Mouse (Mus musculus) cerebral cortex, adult 2 months (tissue): Measurements from ENCODE around the gene Cnep1r1.

Experiments used
- WGBS: fragments of 180-500 bp; shearing (Covaris S2); methylation state at CpG from one replicate; pipeline ENCODE4 v1.1.7; 2018; 5-methylcytosine and 5-hydroxymethylcytosine counted together

The Cnep1r1 gene

GRCm38 (mm10) chr8:88118456-88119036, at the start of gene Cnep1r1:
Gene Cnep1r1 (plus strand): TSS chr8:88118769.
- 1% methylated on average over 49 of the region's 49 CpGs for WGBS

DNA sequence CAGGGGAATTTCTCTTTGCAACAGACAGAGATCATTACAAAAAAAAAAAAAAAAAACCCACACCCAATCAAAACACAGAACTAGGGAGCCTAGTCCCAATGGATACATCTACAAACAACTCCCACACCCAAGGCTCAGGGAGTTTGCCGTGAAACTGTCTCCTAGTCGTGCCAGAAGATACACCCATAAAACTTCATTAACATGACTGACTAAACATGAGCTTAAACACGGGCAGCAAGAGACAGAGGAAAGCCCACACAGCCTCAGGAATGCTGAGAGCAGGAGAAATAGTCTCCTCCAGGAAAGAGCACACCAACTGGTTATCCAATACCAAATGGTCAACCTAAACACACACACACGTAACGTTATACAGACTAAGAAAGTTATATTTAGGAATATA, 36.4 kb upstream of the Cnep1r1 start:
- 52% methylated on average over 5 of the region's 5 CpGs for WGBS

DNA sequence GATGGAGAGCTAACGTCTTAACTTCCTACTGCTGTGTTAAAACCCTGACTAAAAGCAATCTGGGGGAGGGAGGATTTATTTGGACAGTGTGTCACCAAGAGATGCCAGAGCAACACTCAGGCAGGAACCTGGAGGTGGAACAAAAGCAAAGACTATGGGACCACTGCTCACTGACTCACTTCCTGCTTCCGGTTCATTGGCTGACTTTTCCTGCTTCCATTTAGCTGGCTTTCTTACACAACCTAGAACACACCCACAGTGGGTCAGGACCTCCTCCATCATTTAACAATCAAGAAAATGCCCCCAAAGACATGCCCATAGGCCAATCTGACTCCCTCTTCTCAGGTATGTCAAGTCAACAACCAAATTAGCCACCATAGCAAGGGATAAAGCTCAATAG, 26.9 kb upstream of the Cnep1r1 start:
- 51% methylated on average over 2 of the region's 2 CpGs for WGBS

DNA sequence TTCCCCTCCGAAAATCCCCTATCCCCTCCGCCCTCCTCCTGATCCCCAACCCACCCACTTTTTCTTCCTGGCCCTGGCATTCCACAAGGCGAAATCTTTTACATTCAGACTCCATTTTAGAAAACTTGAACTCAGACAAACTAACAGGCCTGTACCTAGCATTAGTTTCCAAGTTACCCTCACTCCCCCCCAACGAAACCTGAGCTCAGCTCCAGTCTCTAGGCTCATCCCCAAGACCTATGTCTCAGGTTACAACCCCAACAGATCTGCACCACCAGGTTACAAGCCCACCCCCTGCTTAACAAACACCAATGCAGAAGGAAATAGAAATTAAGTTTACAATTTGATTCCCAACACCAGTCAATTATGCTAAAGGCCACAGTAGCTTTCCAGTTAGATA, 25.2 kb upstream of the Cnep1r1 start:
- WGBS: 92% methylated on average over 4 of the region's 4 CpGs

DNA sequence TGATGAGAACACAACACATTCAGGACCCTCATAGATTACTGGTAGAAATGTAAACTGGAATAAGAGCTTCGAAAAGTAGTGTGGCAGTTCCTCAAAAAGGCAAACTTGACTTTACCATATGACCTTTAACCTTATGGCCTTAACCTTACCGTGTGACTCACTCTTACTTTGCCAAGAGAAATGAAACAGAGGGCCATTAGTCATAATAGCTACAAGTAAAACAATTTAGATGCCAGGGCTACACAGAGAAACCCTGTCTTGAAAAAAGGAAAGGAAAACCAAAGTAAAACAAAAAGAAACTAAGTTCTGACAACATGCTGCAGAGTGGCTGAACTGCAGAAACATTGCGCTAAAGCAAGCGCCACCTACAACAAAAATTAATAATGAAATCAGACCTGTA, 19.7 kb upstream of the Cnep1r1 start:
- WGBS: 88% methylated on average over 4 of the region's 4 CpGs

DNA sequence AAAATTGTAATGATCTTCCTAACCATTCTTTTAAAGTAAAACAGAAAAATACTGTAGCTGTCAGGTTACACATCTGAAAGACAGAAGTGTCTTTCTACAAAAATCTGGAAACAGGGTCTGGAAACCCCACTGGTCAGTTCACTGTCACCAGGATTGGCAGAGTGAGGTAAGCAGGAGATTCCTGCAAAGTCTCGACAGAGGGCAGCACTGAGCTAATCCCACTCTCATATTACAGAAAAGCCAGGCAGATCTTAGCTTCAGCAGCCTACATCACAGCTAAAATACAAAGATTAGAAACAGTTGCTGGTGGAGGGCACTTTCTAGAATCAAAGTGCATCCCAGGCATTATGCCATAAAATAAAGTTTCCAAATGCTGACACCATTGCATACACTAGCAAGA, 19.0 kb upstream of the Cnep1r1 start:
- 0% methylated on average over 1 of the region's 1 CpGs for WGBS

GRCm38 (mm10) chr8:88109241-88109640, 9.3 kb upstream of the Cnep1r1 start:
- 83% methylated on average over 4 of the region's 4 CpGs for WGBS

DNA sequence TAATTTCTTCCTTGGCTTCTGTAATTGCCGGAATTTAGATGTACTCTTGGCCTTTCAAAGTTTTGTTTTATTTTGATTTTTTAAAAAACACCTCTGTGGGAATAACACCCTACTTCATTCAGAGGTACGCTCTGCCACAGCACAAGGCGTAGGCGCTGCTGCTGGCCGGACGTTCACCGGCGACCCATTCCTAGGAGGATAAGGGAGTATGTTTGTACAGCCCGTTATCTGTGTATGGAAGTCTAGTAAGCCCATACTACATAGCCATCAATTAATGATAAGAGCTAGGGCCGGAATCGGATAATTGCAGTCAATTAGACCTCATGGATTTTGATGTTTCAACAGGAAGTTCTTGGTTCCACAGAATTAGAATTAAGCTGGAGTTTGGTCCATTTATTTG, 507 bp downstream of the Cnep1r1 start:
- under 1% methylated on average over 11 of the region's 11 CpGs for WGBS

- 94% methylated on average over 2 of the region's 2 CpGs for WGBS
Measured at GRCm38 (mm10) chr8:88124850-88125249, 6.3 kb downstream of the Cnep1r1 start.

GRCm38 (mm10) chr8:88129397-88129796, 10.8 kb downstream of the Cnep1r1 start:
- 92% methylated on average over 4 of the region's 4 CpGs for WGBS

DNA sequence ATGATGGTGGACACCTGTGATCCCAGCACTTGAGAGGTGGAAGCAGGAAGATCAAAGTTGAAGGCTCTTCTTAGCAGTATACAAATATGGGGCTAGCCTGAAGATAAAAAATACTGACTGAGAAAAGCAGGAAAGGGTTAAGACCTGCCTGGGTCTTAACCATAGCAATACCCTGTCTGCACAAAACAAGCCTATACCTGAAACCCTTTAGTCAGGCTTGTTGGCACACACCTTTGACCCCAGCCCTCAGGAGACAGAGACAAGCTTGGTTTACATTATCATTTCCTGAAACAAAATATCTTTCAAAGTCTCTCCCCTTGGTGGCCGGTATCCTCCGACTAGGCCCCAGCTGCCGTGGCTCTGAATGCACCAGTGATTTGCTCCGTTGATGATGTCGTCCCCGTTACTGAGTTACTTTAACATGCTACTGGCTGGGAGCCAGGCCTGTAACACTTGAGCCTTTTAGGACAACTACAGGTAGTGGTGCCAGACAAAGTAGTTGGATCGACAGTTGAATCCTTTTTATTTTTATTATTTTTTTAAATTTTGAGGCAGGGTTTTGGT, 12.3 kb downstream of the Cnep1r1 start:
- 48% methylated on average over 7 of the region's 7 CpGs for WGBS

DNA sequence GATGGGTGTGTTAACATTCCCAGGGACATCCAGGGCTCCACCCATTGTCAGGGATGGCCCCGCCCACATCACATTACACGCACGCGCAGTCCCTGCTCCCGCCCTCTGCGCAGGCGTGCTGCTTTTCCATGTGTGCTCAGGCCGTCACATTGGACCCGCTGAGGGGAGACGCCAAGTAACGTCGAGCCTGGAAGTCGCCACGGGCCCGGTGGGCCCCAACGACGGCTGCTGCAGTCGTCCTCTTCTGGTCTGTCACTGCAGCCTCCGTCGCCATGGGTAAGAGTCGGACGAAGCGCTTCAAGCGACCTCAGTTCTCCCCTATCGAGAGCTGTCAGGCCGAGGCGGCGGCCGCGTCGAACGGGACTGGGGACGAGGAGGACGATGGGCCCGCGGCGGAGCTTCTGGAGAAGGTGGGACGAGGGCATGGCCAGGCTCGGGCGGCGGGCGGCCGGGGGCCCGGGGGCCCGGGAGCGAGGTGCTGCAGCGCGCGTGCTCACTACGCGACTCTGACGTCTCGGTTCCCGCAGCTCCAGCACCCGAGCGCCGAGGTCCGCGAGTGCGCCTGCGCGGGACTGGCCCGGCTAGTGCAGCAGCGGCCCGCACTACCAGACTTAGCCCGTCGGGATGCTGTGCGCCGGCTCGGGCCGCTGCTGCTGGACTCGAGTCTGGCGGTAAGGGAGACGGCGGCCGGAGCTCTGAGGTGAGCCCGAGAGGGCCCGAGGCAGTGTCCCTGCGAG, 19.3 kb downstream of the Cnep1r1 start, which contains the start of gene Heatr3:
Gene Heatr3, plus strand, starts transcription at position 108 of the 737 bp plus-strand sequence.
- 1% methylated on average over 79 of the region's 79 CpGs for WGBS

GRCm38 (mm10) chr8:88139256-88139655, 20.7 kb downstream of the Cnep1r1 start:
- 80% methylated on average over 3 of the region's 3 CpGs for WGBS

DNA sequence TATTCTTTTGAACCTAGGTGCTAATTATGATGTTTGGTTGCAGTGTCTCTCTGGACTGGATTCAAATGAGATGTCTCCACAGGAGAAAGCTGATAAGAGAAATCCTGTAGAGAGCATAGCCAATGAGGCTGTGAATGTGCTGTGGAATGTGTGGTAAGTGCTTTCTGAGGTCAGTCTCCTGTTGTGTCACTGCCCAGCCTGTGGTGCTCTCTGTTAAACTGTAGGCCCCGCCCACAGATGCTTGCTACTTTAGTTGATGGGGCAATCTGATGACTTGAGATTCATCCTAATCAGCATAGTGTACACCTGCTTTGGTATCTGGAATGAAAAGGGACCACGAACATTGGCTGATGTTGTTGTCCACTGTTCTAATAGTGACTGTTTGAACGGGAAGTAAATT, 23.1 kb downstream of the Cnep1r1 start:
- WGBS: 82% methylated on average over 3 of the region's 3 CpGs

GRCm38 (mm10) chr8:88144041-88144440, 25.5 kb downstream of the Cnep1r1 start:
- 80% methylated on average over 5 of the region's 5 CpGs for WGBS

GRCm38 (mm10) chr8:88150910-88151371, 32.4 kb downstream of the Cnep1r1 start:
- 52% methylated on average over 6 of the region's 6 CpGs for WGBS

DNA sequence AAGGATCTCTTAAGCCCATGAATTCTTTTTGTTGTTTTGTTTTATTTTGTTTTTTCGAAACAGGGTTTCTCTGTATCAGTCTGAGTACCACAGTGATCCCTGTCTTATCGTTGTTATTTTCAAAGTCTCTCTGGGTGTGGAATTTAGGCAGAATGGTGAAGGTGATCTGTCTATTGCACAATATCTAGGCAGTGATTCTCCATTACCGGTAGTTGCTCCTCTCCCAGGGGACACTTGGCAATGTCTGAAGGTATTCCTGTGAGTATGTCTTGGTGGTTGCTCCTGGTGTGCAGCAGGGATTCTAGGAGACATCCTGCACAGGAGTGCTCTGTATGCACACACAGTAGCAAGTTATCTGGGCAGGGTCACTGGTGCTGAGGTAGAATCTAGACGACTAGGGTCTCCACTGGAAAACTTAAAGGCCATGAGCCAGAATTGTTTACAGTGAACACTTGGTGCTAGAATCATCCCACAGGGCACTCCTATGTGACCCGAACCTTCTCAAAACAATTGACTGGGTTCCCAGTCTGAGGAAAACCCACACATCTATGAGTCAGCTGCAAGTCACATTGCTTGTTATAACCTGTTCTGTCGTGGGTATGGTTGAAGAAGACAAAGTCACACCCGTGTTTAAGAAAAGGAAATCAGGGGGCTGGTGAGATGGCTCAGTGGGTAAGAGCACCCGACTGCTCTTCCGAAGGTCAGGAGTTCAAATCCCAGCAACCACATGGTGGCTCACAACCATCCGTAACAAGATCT, 41.8 kb downstream of the Cnep1r1 start:
- WGBS: 65% methylated on average over 10 of the region's 10 CpGs

GRCm38 (mm10) chr8:88161439-88161838, 42.9 kb downstream of the Cnep1r1 start:
- WGBS: 65% methylated on average over 5 of the region's 5 CpGs

- 87% methylated on average over 7 of the region's 7 CpGs for WGBS
Measured at GRCm38 (mm10) chr8:88175264-88175663, 56.7 kb downstream of the Cnep1r1 start.

GRCm38 (mm10) chr8:88177291-88177690, 58.7 kb downstream of the Cnep1r1 start:
- 52% methylated on average over 8 of the region's 8 CpGs for WGBS

DNA sequence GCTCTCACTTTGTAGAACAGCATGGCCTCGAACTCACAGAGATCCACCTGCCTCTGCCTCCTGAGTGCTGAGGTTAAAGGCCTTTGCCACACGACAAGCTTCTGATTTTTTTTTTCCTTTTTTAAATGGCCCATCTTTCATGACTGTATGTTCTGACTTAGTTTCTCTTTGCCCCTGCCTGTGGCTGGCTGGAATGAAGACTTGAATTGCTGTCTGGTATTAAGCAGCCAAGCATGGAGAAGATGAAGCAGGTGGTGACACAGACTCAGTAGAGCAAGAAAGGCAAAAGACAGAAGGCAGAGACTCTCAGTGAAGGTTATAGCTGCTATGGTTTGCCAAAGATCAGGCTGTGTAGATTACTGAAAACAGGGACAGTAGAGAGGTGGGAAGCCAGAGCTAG, 64.6 kb downstream of the Cnep1r1 start:
- WGBS: 84% methylated on average over 2 of the region's 2 CpGs
